ENCODE assay signal across 15 mouse cellular contexts in genomic region chr13:44626806-44627205, GRCm38 (mm10).
DNase-seq lines count a peak whose midpoint lies in the region; ATAC-seq and TF ChIP-seq lines count a peak whose summit lies in the region.
"Had no signal": no experiment of that assay in that cellular context is flagged by ENCODE, and none has a peak within 500 bp of the region (broad histone marks: within the 10 kb centered on the region; RNA-seq: fewer than 3 reads in every experiment).

No protein-coding gene starts in this region.

- H3K4me3 ChIP-seq in forebrain, embryonic 10.5 days, result no peak overlapping the region
- H3K4me3 ChIP-seq in forebrain, embryonic 14.5 days (ENCODE audit: low read depth, low read length), result no peak overlapping the region
- H3K4me3 ChIP-seq in stomach, embryonic 14.5 days (ENCODE audit: low read depth, low read length), result no peak overlapping the region
- H3K4me3 ChIP-seq in stomach, postnatal 0 days (ENCODE audit: low read depth, low read length), result no peak overlapping the region
- H3K4me3 ChIP-seq in lung, embryonic 14.5 days (ENCODE audit: low read depth, low read length), result no peak overlapping the region
- no peak overlapping the region for H3K4me3 ChIP-seq in midbrain, embryonic 11.5 days (ENCODE audit: low read depth, low read length)
- H3K4me3 ChIP-seq: embryonic facial prominence, embryonic 12.5 days; forebrain, embryonic 12.5 days; liver, embryonic 13.5 days; midbrain, embryonic 10.5 days; myocyte had no signal

- no peak for TF ChIP-seq EP300 in stomach, postnatal 0 days (optimal IDR thresholded peaks at IDR 0.05)

- TF ChIP-seq CTCF in stomach, postnatal 0 days (IDR thresholded peaks at IDR 0.05; ENCODE audit: low read depth), result no peak
- no peak for TF ChIP-seq CTCF in lung, embryonic 14.5 days (IDR thresholded peaks at IDR 0.05; ENCODE audit: low read depth)

- H3K9me3 ChIP-seq in forebrain, embryonic 10.5 days, result no peaks in the 10 kb centered on the region
- no peaks in the 10 kb centered on the region for H3K9me3 ChIP-seq in forebrain, embryonic 14.5 days (replicated peaks; ENCODE audit: control insufficient read depth, low read length)
- no peaks in the 10 kb centered on the region for H3K9me3 ChIP-seq in stomach, embryonic 14.5 days (ENCODE audit: control insufficient read depth, low read depth, low read length)
- H3K9me3 ChIP-seq in stomach, postnatal 0 days (ENCODE audit: control insufficient read depth, low read length), result no peaks in the 10 kb centered on the region
- H3K9me3 ChIP-seq in lung, embryonic 14.5 days (ENCODE audit: low read depth, low read length), result no peaks in the 10 kb centered on the region
- no peaks in the 10 kb centered on the region for H3K9me3 ChIP-seq in midbrain, embryonic 11.5 days (ENCODE audit: control insufficient read depth, low read length)
- H3K9me3 ChIP-seq: embryonic facial prominence, embryonic 12.5 days; forebrain, embryonic 12.5 days; liver, embryonic 13.5 days; midbrain, embryonic 10.5 days had no signal

- no peaks in the 10 kb centered on the region for H3K36me3 ChIP-seq in forebrain, embryonic 10.5 days (replicated peaks)
- H3K36me3 ChIP-seq in forebrain, embryonic 14.5 days (ENCODE audit: control insufficient read depth, insufficient read depth, low read length), result no peaks in the 10 kb centered on the region
- no peaks in the 10 kb centered on the region for H3K36me3 ChIP-seq in stomach, embryonic 14.5 days (ENCODE audit: control insufficient read depth, insufficient read depth, low read length)
- no peaks in the 10 kb centered on the region for H3K36me3 ChIP-seq in stomach, postnatal 0 days (ENCODE audit: control insufficient read depth, insufficient read depth, low read length)
- no peaks in the 10 kb centered on the region for H3K36me3 ChIP-seq in lung, embryonic 14.5 days (ENCODE audit: insufficient read depth)
- H3K36me3 ChIP-seq in midbrain, embryonic 11.5 days (ENCODE audit: control insufficient read depth, insufficient read depth, low read length), result no peaks in the 10 kb centered on the region
- H3K36me3 ChIP-seq: embryonic facial prominence, embryonic 12.5 days; forebrain, embryonic 12.5 days; liver, embryonic 13.5 days; midbrain, embryonic 10.5 days had no signal

- H3K27ac ChIP-seq in forebrain, embryonic 10.5 days, result 0 out of 2 replicates have a peak overlapping the region, but pooled peaks have one; percentile 11
- H3K27ac ChIP-seq in forebrain, embryonic 14.5 days (ENCODE audit: low read depth, low read length), result no peak overlapping the region
- H3K27ac ChIP-seq in stomach, embryonic 14.5 days (ENCODE audit: low read length), result no peak overlapping the region
- no peak overlapping the region for H3K27ac ChIP-seq in stomach, postnatal 0 days (replicated peaks)
- no peak overlapping the region for H3K27ac ChIP-seq in lung, embryonic 14.5 days (ENCODE audit: low read depth)
- H3K27ac ChIP-seq in midbrain, embryonic 11.5 days (ENCODE audit: low read depth, low read length), result no peak overlapping the region
- H3K27ac ChIP-seq: embryonic facial prominence, embryonic 12.5 days; forebrain, embryonic 12.5 days; liver, embryonic 13.5 days; midbrain, embryonic 10.5 days had no signal

- peaks cover 15% of the 10 kb centered on the region for H3K27me3 ChIP-seq in forebrain, embryonic 10.5 days (ENCODE audit: poor library complexity, severe bottlenecking)
- H3K27me3 ChIP-seq in forebrain, embryonic 14.5 days (replicated peaks; ENCODE audit: control insufficient read depth, insufficient read depth, low read length), result no peaks in the 10 kb centered on the region
- H3K27me3 ChIP-seq in stomach, embryonic 14.5 days (ENCODE audit: control insufficient read depth, insufficient read depth, low read length), result no peaks in the 10 kb centered on the region
- no peaks in the 10 kb centered on the region for H3K27me3 ChIP-seq in stomach, postnatal 0 days (ENCODE audit: control insufficient read depth, insufficient read depth, low read length)
- no peaks in the 10 kb centered on the region for H3K27me3 ChIP-seq in lung, embryonic 14.5 days (ENCODE audit: insufficient read depth, low read length)
- no peaks in the 10 kb centered on the region for H3K27me3 ChIP-seq in midbrain, embryonic 11.5 days (ENCODE audit: control insufficient read depth, insufficient read depth, low read length)
- H3K27me3 ChIP-seq: embryonic facial prominence, embryonic 12.5 days; liver, embryonic 13.5 days had no signal

- no peak overlapping the region for H3K4me2 ChIP-seq in forebrain, embryonic 14.5 days (ENCODE audit: low read length)
- no peak overlapping the region for H3K4me2 ChIP-seq in stomach, embryonic 14.5 days (replicated peaks; ENCODE audit: low read depth, low read length)
- H3K4me2 ChIP-seq in stomach, postnatal 0 days (replicated peaks; ENCODE audit: low read depth), result no peak overlapping the region
- no peak overlapping the region for H3K4me2 ChIP-seq in lung, embryonic 14.5 days
- H3K4me2 ChIP-seq in midbrain, embryonic 11.5 days, result no peak overlapping the region
- H3K4me2 ChIP-seq: embryonic facial prominence, embryonic 12.5 days; forebrain, embryonic 12.5 days; liver, embryonic 13.5 days had no signal

- 66% methylated on average over 11 of the region's 11 CpGs for WGBS in forebrain, embryonic 10.5 days
- 54% methylated on average over 11 of the region's 11 CpGs for WGBS in forebrain, embryonic 14.5 days
- WGBS in stomach, embryonic 14.5 days, result 33% methylated on average over 11 of the region's 11 CpGs
- 35% methylated on average over 11 of the region's 11 CpGs for WGBS in stomach, postnatal 0 days
- WGBS in lung, embryonic 14.5 days, result 18% methylated on average over 11 of the region's 11 CpGs
- 47% methylated on average over 11 of the region's 11 CpGs for WGBS in midbrain, embryonic 11.5 days

- DNase-seq in forebrain, embryonic 10.5 days (ENCODE audit: extremely low spot score, low spot score), result no peak
- DNase-seq in forebrain, embryonic 14.5 days (ENCODE audit: low spot score), result no peak
- no peak for DNase-seq in stomach, postnatal 0 days (ENCODE audit: low spot score)
- DNase-seq in lung, embryonic 14.5 days, result peak; percentile 48
- no peak for DNase-seq in layer of hippocampus, postnatal 14 days (ENCODE audit: low spot score in 2 of 2)
- no peak for DNase-seq in B cell, adult 2 months
- no peak for DNase-seq in midbrain, embryonic 11.5 days (ENCODE audit: low spot score, missing footprints)
- DNase-seq: cerebellum, adult 9-11 months; kidney, adult 2 months; liver, embryonic 13.5 days had no signal

- H3K9ac ChIP-seq in forebrain, embryonic 14.5 days (ENCODE audit: low read length), result no peak overlapping the region
- no peak overlapping the region for H3K9ac ChIP-seq in stomach, embryonic 14.5 days (replicated peaks; ENCODE audit: low read depth, low read length)
- H3K9ac ChIP-seq in stomach, postnatal 0 days (ENCODE audit: low read length), result no peak overlapping the region
- H3K9ac ChIP-seq in lung, embryonic 14.5 days, result no peak overlapping the region
- no peak overlapping the region for H3K9ac ChIP-seq in midbrain, embryonic 11.5 days (ENCODE audit: low read length)
- H3K9ac ChIP-seq: embryonic facial prominence, embryonic 12.5 days; forebrain, embryonic 12.5 days; liver, embryonic 13.5 days had no signal

- ATAC-seq in forebrain, embryonic 14.5 days, result no peak
- ATAC-seq in stomach, embryonic 14.5 days (ENCODE audit: insufficient number of reproducible peaks, insufficient read depth, low FRiP score, low read depth), result peak; percentile 47; the same call in 1 of the 2 replicates
- no peak for ATAC-seq in stomach, postnatal 0 days (ENCODE audit: low FRiP score, low TSS enrichment)
- peak; percentile 42; the same call in 1 of the 2 replicates for ATAC-seq in lung, embryonic 14.5 days (ENCODE audit: insufficient read depth)
- no peak for ATAC-seq in midbrain, embryonic 11.5 days (ENCODE audit: low FRiP score)

- H3K4me1 ChIP-seq in forebrain, embryonic 10.5 days, result peaks cover 33% of the 10 kb centered on the region
- 0 out of 2 replicates have a peak, but pooled peaks cover 3% of the 10 kb centered on the region for H3K4me1 ChIP-seq in forebrain, embryonic 14.5 days (ENCODE audit: control insufficient read depth, insufficient read depth, low read length)
- H3K4me1 ChIP-seq in stomach, embryonic 14.5 days (ENCODE audit: control insufficient read depth, insufficient read depth, low read length), result 0 out of 2 replicates have a peak, but pooled peaks cover 11% of the 10 kb centered on the region
- peaks cover 6% of the 10 kb centered on the region; the same call in 1 of the 2 replicates for H3K4me1 ChIP-seq in stomach, postnatal 0 days (replicated peaks; ENCODE audit: control insufficient read depth, insufficient read depth)
- peaks cover 4% of the 10 kb centered on the region; the same call in 1 of the 2 replicates for H3K4me1 ChIP-seq in lung, embryonic 14.5 days (ENCODE audit: insufficient read depth)
- H3K4me1 ChIP-seq in midbrain, embryonic 11.5 days (ENCODE audit: control insufficient read depth, insufficient read depth, low read length), result peaks cover 8% of the 10 kb centered on the region; the same call in 1 of the 2 replicates
- H3K4me1 ChIP-seq: liver, embryonic 13.5 days had no signal

Comparison
In these comparisons a context has a peak if more than half of its experiments do, and no peak if none do; other contexts are left out.
1. ATAC-seq: peak in stomach, embryonic 14.5 days (single experiment) and lung, embryonic 14.5 days (single experiment); none in forebrain, embryonic 14.5 days (single experiment), stomach, postnatal 0 days (single experiment) and midbrain, embryonic 11.5 days (single experiment).